Mouse (Mus musculus): ENCODE data around the gene Lrmda.

DNA sequence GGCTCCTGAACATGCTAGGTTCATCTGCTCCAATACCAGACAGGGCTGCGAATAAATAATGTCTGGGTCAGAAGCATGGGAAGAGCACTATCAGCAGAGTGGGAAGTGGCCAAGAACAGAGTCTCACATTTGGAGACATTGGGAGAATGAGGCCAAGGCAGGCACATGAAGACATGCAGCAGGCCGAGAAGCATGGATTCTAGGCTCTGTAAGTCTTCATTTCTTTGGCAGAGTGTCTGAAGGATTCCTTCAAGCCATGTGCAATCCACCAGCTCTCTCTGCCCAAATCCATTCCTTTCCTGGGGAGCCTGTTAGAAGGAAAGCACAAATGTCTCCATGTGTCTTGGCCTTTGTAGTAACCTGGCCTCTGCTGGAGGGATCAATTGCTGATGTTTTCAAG is 902.3 kb downstream of the Lrmda start:
- no peak for TF ChIP-seq CTCF (IDR thresholded peaks at IDR 0.05; ENCODE audit: low read depth)
- TF ChIP-seq EP300 (IDR thresholded peaks at IDR 0.05; ENCODE audit: low read depth), result no peak

Measured in heart, postnatal 0 days (tissue).